Mouse (Mus musculus) liver, postnatal 0 days (tissue): ENCODE measurements around the gene Tex14.
"Not testable (repeated sequence)": the region's sequence is repeated elsewhere in the genome, so short reads cannot be mapped to it uniquely, and the experiment has no call there.

ENCODE experiments used
- CTCF ChIP-seq: sonication (generic); IDR thresholded peaks from 2 replicates; pipeline ENCODE4 v1.5.1; 2016; ENCODE audit warnings: antibody characterized with exemption, low read depth
- EP300 ChIP-seq: IDR thresholded peaks from 2 replicates; pipeline ENCODE4 v1.6.1; 2016; ENCODE audit warnings: antibody characterized with exemption, low read depth, mild to moderate bottlenecking

DNA sequence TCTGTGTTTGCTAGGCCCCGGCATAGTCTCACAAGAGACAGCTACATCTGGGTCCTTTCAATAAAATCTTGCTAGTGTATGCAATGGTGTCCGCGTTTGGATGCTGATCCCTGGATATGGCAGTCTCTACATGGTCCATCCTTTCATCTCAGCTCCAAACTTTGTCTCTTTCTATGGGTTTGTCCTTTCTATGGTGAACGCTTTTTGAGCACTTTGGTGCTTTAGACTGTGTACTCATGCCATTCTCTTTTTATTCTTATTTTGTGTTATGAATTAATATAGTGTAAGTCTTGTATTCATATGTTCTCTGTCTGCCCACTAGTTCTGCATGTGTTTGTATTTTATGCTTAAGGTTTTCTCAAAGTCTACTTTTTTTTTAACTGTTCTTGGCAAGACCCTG is 67.2 kb downstream of the Tex14 start:
- not testable (repeated sequence) for TF ChIP-seq EP300, CTCF
